Mouse (Mus musculus) lung, postnatal 36 days (tissue): ENCODE data around the gene Gnai3.
A peak's percentile ranks its signal among the peaks of the same experiment; 100 is the strongest.

Experiments used
- DNase-seq: peaks from one replicate; pipeline ENCODE4 v3.0.0; 2022; ENCODE audit warnings: mixed read lengths

The Gnai3 gene

GRCm38 (mm10) chr3:108145534-108146445 lies at the start of gene Gnai3:
Gnai3 (minus strand) TSS chr3:108146146.
- DNase-seq, result peak; percentile 97

DNA sequence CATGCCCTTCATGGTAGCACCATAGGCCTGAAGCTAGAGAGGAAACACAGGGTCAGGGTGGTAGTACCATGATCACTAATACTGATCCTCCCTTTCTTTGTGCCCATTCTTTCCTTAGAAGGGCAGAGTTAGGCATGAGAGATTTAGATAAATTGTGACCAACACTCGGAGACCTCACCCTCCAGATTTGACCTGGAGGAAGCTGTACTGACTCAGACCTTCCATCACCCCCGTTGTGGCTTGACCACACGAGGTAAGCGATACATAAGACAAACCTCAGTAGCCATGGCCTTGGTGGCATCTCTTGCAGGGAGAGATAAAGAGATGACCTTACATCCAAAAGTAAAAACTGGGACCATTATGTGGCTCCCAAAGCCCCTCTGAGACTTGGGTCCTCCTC lies 49.3 kb upstream of the Gnai3 start:
- no peak for DNase-seq

DNA sequence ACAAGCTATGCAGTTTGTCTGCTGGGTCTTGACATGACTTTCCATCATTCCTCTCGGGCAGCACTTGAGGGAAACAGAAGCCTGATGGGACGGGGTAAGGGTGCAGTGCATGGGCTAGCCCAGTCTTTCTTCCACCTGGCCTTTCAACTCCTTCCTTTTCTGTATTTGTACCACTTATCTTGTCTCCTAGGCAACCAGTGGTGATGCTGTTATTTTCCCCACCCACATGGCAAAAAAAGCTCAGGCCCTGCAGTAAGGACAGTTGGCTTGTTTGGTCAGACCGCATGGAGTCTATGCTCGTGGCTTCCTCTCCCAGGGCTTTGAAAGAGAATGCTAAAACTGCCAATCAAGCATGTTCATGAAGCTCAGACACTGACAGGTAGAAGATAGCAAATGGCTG lies 47.7 kb upstream of the Gnai3 start:
- DNase-seq, result no peak

GRCm38 (mm10) chr3:108189897-108190296 lies 44.0 kb upstream of the Gnai3 start:
- DNase-seq, result no peak

- DNase-seq, result no peak
Measured at GRCm38 (mm10) chr3:108188716-108189490, 43.0 kb upstream of the Gnai3 start.

GRCm38 (mm10) chr3:108187111-108187795 lies 41.3 kb upstream of the Gnai3 start:
- DNase-seq, result no peak

DNA sequence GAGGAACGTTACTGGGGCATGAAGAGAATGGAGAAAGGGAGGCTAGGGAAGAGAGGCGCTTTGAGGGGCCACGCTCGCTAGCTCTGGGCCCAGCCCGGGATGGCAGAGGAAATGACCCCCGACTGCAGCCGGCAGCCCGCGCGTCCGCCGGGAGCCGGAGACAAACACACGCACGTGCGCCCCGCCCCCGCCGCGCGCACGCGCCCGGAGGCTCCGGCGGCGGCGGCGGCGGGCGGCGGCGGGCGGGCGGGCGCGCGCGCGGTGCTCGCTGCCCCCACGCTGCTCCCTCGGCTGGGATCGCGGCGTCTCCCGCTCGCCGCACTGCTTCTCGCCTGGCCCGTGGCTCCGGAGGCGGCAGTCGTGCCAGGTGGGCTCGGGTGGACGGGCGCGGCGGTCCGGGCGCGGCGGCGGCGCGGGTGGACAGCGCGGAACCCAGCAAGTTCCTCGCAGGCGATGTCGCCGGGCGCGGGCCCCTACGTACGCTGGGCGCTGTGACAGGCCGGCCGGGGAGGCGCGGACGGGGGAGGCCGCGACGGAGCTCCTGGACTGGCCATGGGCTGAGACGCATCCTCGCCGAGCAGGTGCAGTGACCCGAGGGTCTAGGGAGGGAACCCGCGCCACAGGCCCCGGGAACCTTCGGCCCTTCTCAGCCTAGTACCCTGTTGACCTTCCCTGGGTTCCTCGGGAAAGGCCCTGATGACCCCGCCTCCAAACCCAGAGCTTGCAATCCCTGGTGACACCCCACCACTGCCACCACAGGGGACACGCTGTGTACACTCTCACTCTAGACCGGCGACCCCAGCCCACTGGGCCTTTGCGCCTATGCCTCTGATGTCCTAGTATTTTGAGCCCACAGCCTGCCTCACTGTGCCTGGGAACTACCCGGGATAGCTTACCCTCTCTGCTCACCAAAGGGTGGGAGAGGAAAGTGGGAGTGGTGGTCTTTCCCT lies 40.4 kb upstream of the Gnai3 start, which contains the start of gene Amigo1:
Gene Amigo1 (plus strand): TSS at position 238 of the 950 bp plus-strand sequence.
- DNase-seq, result peak; percentile 62

DNA sequence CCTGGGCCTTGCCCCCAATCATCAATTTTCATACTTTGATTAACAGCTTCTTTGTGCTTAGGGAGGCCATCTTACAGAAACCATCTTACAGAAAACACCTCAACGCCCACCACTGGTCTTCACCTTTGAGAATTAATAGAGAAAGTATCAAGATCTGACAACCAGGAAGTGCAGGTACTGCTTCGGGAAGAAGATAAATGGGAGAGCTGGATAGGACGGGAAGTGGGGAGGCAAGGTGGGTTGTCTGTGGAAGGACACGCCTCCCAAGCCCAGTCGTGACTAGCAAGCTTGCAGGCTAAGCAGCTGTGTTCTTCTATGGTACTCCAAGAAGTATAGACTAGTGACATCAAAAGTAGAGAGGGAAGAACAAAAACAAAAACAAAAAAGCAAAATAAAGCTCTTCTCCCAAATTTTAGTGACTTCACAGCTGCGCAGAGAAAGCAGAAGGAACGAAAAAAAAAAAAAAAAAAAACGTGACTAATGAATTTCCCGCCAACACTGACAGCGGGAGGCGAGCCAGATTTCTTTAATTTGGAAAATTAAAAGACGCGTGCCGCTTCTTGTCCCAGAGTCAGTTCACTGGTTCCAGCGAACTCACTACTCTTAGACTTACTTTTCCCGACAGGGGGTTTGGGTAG lies 39.6 kb upstream of the Gnai3 start:
- DNase-seq, result no peak

DNA sequence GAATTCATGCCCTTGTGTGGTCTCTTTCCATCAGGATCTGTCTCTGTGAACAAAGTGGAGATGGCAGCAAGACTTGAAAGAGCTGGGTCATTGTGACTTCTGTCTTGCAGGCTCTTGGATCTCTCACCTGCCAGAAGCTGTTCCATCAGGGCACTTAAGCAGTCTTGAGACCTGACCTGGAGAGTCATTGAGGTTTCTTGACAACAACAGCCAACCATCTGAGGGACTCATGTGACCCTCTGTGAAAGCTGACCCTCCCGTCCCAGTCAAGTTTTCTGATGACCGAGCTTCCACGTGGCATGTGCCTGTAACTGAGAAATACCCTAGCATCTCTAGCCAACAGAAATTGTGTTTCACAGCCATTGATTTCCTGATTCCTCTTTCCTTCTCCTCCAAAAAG lies 38.8 kb upstream of the Gnai3 start:
- DNase-seq, result peak; percentile 79

DNA sequence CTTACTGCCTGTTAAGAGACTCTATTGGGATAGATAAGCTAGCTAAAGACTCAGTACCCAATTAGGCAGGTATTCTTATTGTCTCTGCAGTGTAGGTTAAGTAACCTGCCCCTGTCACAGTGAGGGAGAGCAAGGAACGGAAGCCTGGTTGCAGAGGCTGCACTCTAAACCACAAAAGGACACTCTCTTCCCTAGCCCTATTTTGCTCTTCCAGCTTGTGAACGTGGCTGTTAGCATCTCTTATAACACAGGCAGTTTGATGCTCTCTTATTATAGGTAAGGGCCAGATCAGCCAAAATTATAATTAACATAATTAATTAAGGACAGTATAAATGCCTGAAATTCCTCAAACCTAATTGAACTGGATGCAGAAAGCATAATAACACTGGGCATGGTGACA lies 34.6 kb upstream of the Gnai3 start:
- DNase-seq, result no peak

- no peak for DNase-seq
Measured at GRCm38 (mm10) chr3:108178756-108179715, 33.1 kb upstream of the Gnai3 start.

DNA sequence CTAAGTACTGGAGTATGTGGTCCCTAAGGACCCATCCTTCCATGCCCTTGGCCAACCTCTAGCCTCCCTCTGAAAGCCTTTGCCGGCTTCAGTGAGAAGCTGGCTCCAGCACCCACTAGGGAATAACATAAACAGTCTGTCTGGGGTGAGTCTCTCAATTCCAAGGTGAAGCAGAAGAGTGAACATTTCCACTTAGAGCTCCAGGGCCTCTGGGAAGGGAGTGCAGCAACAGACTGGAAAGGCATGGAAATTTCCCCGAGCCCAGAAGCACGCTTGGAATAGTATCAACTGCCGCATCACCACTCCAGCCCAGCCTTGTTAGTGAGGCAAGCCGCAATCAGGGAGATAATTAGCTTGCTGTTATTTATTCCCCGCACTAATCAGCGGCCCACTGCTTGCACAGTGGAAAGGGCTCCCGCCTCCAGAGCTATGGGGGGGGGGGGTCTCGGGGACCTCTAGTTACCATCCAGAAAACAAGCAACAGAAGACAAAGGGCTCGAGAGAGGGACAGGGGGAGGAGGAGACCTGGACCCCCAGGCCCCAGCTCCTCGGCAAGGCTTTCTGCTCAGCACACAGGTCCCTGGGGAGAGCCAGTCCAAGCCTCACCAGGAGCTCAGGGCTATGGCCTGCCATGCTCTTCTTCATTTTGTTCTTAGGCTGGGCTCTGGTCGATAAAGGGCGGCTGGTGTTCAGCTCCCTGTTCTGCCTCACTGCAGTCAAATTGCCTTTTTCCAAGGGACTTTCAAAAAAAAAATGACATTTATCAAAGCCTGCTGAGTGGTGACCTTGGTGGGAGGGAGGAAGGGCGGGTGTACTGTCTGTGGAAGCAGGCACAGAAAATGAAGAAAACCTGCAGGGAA lies 29.0 kb upstream of the Gnai3 start:
- DNase-seq, result peak; percentile 22

DNA sequence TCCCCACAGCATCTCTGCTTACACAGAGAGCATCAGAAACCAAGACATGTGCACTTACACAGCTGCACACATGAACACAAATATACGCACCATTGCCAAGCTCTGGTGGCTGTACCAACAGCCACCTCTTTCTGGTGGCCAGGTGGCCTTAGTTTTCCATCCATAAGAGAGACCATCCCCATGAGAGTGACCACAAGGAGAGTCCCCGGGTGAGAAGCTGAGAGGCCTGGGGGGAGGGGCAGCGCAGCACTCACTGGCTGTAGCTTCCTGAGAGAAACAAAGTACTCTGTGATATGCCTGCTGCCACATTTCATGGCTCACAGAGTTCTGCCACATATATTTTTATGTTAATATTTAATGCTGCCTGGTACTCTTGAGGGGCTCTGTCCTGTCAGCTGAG lies 23.3 kb upstream of the Gnai3 start:
- DNase-seq, result no peak

- no peak for DNase-seq
Measured at GRCm38 (mm10) chr3:108167499-108167898, 21.6 kb upstream of the Gnai3 start.

GRCm38 (mm10) chr3:108166486-108167211 lies 20.7 kb upstream of the Gnai3 start:
- DNase-seq, result peak; percentile 48

DNA sequence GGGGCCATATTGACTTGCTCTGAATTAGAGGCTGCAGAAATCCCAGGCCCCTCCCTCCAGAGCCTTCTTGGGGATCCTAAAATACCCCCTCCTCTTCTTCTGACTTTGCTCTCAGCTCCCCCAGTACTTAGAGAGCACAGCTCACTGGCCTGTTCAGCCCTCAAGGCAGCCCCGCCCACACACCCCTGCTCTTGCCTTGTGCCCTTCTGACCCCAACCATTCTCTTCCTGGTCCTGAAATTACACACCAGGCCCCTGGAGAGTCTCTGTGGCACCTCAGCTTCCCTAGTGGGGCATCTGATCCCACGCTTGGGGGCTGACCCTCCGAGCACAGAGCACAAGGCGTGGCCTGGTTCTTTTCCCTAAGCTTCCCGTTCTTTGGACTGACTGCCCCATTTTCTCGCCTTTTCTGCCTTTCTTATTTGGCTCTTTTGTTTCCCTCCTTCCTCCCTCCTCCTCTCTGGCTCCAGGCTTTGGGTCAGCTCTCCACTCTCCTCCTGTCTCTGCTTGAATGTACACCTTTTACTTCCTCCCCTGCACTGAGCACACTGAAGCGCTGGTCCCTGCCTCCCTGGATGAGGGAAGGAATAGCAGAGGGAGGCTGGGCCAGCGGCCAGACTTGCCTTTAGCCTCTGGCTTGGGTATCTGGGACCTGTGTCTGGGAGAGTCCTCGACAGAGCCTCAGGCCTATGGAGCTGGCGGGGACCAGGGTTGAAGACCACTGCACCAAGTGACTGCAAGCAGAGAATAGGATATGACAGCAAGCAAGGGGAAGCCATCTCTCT lies 19.8 kb upstream of the Gnai3 start:
- DNase-seq, result no peak

GRCm38 (mm10) chr3:108164807-108165206 lies 18.9 kb upstream of the Gnai3 start:
- DNase-seq, result peak; percentile 85

GRCm38 (mm10) chr3:108164091-108164490 lies 18.1 kb upstream of the Gnai3 start:
- no peak for DNase-seq
